Mouse (Mus musculus) heart, embryonic 10.5 days (tissue): ENCODE results near the gene Gucy2d. TPM values are rescaled to one million over a fixed set of nuclear protein-coding genes. Genes with fewer than 3 reads are reported as not detected.

Source experiments
- DNase-seq: peaks from one replicate; pipeline ENCODE4 v3.0.0-alpha.2; 2017; ENCODE audit warnings: low spot score
- H3K27ac ChIP-seq: fragments of 300-500 bp; sonication (generic); 2 replicates; pipeline ENCODE4 v1.5.1; 2016; ENCODE audit warnings: mild to moderate bottlenecking
- H3K27me3 ChIP-seq: fragments of 300-500 bp; sonication (generic); 2 replicates; pipeline ENCODE4 v1.6.1; 2016; ENCODE audit warnings: mild to moderate bottlenecking; ENCODE audit not compliant: poor library complexity, insufficient read depth, severe bottlenecking
- H3K36me3 ChIP-seq: fragments of 300-500 bp; sonication (generic); 2 replicates; pipeline ENCODE4 v1.6.1; 2016; ENCODE audit warnings: mild to moderate bottlenecking, moderate library complexity
- H3K4me1 ChIP-seq: fragments of 300-500 bp; sonication (generic); 2 replicates; pipeline ENCODE4 v1.6.1; 2016; ENCODE audit warnings: mild to moderate bottlenecking
- H3K4me3 ChIP-seq: fragments of 300-500 bp; sonication (generic); 2 replicates; pipeline ENCODE4 v1.5.1; 2016; ENCODE audit warnings: mild to moderate bottlenecking, moderate library complexity
- H3K9me3 ChIP-seq: fragments of 300-500 bp; sonication (generic); 2 replicates; pipeline ENCODE4 v1.6.1; 2016; ENCODE audit warnings: mild to moderate bottlenecking, moderate library complexity
- WGBS: fragments of 180-500 bp; shearing (Covaris S2); methylation state at CpG from one replicate; pipeline ENCODE4 v1.1.7; 2016; 5-methylcytosine and 5-hydroxymethylcytosine counted together
- polyA plus RNA-seq: library from polyadenylated mRNA; unstranded; fragments of >200 nt; fragmentation: Nextera tagmentation; extraction: Ambion mirVana; gene quantifications from 2 replicates; pipeline ENCODE4 v1.2.1, GENCODE M21; 2016

Gene Gucy2d
- polyA plus RNA-seq, 1 experiment from 2014 or later: not detected

DNA sequence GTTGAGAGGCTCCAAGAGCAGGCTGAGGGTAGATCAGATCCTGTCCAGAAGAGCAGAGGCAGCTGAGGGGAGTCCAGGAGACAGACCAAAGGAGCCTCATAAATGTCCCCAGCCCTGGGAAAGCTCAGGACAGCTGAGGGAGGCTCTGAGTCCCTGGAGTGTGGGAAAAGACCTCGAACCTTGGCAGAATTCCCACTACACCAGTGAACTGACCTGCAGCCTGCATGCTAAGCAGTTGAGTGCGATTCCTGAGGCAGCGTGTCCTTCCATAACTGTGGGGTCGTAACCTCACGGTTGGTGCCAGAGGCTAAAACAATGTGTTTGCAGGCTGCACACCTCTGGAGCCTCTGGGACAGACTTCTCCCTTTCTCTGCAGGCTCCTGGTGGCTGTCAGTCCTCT, 20.9 kb upstream of the Gucy2d start:
- no peaks in the 10 kb centered on the region for H3K9me3 ChIP-seq
- no peak overlapping the region for H3K4me3 ChIP-seq
- H3K27ac ChIP-seq: peak overlapping the region; percentile 80
- peaks cover 59% of the 10 kb centered on the region for H3K4me1 ChIP-seq
- no peaks in the 10 kb centered on the region for H3K27me3 ChIP-seq
- WGBS: 49% methylated on average over 5 of the region's 5 CpGs
- H3K36me3 ChIP-seq: no peaks in the 10 kb centered on the region
- DNase-seq: no peak

DNA sequence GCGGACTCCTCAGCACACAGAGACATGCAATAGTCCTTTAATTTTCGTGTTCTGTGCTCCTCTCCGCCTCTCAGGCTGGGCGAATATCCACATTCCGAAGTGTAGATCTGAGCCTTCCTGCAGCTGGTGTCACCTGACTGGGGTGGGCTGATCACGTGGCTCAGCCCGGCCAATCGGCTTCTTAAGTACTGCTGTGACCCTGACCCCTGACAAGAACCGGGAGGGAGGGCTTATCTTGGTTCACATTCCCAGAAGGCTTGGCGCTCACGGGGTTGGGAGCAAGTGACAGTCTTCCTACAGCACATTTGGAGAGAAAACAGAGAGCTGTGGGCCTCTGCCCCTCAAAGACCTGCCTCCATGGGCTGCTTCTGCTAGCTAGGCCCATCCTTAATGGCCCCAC, 16.7 kb upstream of the Gucy2d start:
- Histone ChIP-seq H3K36me3 (no peaks in the 10 kb centered on the region), H3K27ac (peak overlapping the region; percentile 52; the same call in 1 of the 2 replicates), H3K27me3 (no peaks in the 10 kb centered on the region), H3K4me1 (peaks cover 31% of the 10 kb centered on the region), H3K9me3 (no peaks in the 10 kb centered on the region), H3K4me3 (peak overlapping the region; percentile 16; the same call in 1 of the 2 replicates)
- 45% methylated on average over 11 of the region's 11 CpGs for WGBS
- DNase-seq: peak; percentile 86

DNA sequence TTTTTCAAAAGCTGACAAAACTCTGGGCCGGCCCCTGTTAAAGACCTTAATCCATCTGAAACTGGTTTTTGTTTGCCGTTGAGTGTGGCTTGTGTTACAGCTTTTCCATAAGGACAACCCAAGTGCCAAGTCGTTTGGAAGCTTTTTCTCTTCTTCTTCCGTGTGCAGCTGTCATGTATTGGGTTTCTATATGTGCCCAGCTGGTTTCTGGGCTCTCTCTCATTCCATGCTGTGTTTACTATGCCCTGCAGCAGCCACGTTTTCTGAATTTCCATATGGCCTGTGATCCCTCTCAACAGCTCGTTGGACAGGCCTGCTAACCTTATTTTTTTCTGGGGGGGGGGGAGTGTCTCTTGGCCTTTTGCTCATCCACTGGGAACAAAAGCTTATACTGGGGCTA, 15.8 kb upstream of the Gucy2d start:
- no peak overlapping the region for H3K27ac ChIP-seq
- no peak overlapping the region for H3K4me3 ChIP-seq
- H3K27me3 ChIP-seq: 0 out of 2 replicates have a peak, but pooled peaks cover 4% of the 10 kb centered on the region
- H3K9me3 ChIP-seq: no peaks in the 10 kb centered on the region
- DNase-seq: no peak
- peaks cover 23% of the 10 kb centered on the region for H3K4me1 ChIP-seq
- 77% methylated on average over 6 of the region's 6 CpGs for WGBS
- no peaks in the 10 kb centered on the region for H3K36me3 ChIP-seq

DNA sequence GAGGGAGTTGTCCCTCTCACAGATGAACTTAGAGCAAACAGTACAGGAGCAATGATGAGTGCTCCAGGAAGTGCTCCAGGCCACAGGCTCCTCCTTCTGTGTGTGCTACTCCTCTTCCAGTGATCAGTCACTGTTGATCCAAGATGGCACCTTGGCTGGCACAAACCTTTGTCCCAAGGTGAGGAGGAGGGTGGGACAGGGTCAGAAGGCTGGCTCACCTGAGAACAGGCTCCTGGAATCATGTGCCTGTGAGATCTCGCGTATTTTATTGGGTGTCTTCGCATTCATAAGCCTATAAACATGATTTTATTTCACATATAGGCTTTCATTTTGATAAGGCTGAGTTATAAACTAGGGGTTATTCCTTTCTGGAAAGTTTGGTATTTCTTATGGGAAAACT, 14.7 kb upstream of the Gucy2d start:
- Histone ChIP-seq H3K27me3 (0 out of 2 replicates have a peak, but pooled peaks cover 7% of the 10 kb centered on the region), H3K4me1 (peaks cover 21% of the 10 kb centered on the region), H3K9me3 (no peaks in the 10 kb centered on the region), H3K36me3 (no peaks in the 10 kb centered on the region), H3K4me3 (no peak overlapping the region), H3K27ac (no peak overlapping the region)
- 86% methylated on average over 3 of the region's 3 CpGs for WGBS
- DNase-seq: no peak

DNA sequence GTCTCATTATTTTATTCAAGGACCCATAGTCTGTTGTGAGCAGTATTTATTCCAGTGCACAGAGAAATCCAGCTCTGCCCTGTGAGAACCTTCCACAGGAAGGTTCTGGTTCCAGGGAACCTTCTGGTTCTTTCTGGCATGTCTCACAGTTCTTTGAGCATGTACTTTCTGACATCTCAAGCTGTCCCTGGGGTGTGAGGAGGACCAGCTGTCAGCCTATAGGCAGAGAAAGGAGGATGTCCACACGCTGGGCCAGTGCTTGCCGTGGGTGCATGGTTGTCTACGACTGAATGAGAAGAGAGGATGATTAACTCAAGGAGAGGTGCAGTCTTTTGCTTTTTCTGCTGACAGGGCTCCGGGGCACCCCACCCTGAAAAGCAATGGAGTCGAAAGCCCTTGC, 13.6 kb upstream of the Gucy2d start:
- H3K9me3 ChIP-seq: no peaks in the 10 kb centered on the region
- H3K27me3 ChIP-seq: 0 out of 2 replicates have a peak, but pooled peaks cover 7% of the 10 kb centered on the region
- DNase-seq: no peak
- no peak overlapping the region for H3K27ac ChIP-seq
- no peaks in the 10 kb centered on the region for H3K36me3 ChIP-seq
- peaks cover 23% of the 10 kb centered on the region for H3K4me1 ChIP-seq
- H3K4me3 ChIP-seq: no peak overlapping the region
- WGBS: 72% methylated on average over 5 of the region's 5 CpGs

DNA sequence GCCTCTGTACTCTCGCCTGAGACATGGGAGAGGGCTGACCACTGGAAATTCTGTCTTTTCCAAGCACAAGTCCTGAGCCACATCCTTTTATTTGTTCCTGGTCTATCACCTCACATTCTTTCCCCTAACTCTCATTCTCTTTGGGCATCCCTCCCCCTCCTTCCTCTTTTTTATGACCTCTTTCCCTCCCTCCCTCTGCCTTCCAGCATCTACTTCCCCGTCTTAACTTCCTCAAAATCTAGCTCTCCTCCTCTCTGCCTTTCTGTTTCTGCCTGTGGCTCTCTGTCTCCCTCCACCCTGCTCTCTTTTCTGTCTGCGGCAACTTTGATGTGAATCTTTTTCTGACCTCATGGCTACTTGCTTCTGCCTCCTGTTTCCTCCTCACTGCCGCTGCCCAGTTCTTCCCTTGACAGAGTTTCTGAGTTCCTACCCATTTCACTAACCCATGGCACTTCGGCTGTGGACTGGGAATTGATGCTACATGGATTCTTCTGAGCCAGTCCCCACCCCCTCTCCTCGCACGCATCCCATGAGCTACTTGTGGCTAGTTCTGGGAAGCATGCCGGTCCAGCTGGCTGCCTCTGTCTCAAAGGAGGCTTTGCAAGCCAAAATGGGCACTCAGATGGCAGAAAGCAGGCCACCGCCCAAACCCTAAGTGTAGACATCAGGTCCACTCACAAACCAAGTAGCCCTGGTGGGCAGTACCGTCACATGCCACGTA, 12.9 kb upstream of the Gucy2d start:
- no peak for DNase-seq
- 78% methylated on average over 11 of the region's 11 CpGs for WGBS

DNA sequence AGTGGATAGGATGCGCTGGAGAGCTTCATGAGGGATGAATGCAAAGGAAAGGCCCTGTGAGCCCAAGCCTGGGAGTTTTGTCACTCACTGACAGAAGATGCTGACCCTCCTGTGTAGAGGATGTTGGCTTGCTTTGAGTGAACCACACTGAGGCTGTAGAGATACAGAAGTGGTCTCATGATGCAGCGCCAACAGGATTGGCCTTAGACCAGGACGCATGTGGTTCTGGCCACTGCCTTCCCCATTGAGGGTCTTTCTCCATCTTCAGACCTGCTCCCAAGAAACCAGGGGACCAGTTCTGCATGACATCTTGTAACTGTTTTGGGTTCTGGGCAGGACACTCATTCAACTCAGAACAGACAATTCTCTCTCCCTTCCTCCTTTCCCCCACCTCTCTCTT, 10.6 kb upstream of the Gucy2d start:
- no peak for DNase-seq
- WGBS: 84% methylated on average over 3 of the region's 3 CpGs
- Histone ChIP-seq H3K27me3 (0 out of 2 replicates have a peak, but pooled peaks cover 7% of the 10 kb centered on the region), H3K9me3 (no peaks in the 10 kb centered on the region), H3K27ac (no peak overlapping the region), H3K4me3 (no peak overlapping the region), H3K4me1 (peaks cover 14% of the 10 kb centered on the region; the same call in 1 of the 2 replicates), H3K36me3 (no peaks in the 10 kb centered on the region)

More for the DNA sequence above, 12.9 kb upstream of the Gucy2d start:
- H3K27ac ChIP-seq: no peak overlapping the region
- H3K27me3 ChIP-seq: 0 out of 2 replicates have a peak, but pooled peaks cover 7% of the 10 kb centered on the region
- H3K4me1 ChIP-seq: peaks cover 23% of the 10 kb centered on the region
- no peak overlapping the region for H3K4me3 ChIP-seq
- H3K9me3 ChIP-seq: no peaks in the 10 kb centered on the region
- no peaks in the 10 kb centered on the region for H3K36me3 ChIP-seq

DNA sequence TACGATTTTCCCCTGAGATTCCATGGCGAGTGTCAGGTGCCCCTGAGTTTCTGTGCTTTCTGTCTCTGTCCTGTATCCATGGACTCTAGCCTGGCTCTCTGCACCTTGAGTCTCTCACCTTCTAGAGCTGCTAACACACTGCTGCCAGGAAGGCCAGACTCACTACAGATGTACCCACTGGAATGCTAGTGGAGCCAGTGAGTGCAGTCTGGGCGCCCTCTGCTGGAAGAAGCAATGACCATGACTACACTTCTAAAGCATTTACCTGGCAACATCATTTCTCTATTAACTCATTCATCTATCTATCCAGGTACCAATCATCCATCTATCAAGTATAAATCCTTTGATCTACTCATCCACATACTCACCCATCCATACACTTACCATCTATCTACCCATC, 9.4 kb upstream of the Gucy2d start:
- Histone ChIP-seq H3K9me3 (no peaks in the 10 kb centered on the region), H3K36me3 (no peaks in the 10 kb centered on the region), H3K27me3 (0 out of 2 replicates have a peak, but pooled peaks cover 7% of the 10 kb centered on the region), H3K4me3 (no peak overlapping the region), H3K27ac (no peak overlapping the region), H3K4me1 (peaks cover 14% of the 10 kb centered on the region; the same call in 1 of the 2 replicates)
- DNase-seq: no peak
- WGBS: 33% methylated on average over 3 of the region's 3 CpGs

DNA sequence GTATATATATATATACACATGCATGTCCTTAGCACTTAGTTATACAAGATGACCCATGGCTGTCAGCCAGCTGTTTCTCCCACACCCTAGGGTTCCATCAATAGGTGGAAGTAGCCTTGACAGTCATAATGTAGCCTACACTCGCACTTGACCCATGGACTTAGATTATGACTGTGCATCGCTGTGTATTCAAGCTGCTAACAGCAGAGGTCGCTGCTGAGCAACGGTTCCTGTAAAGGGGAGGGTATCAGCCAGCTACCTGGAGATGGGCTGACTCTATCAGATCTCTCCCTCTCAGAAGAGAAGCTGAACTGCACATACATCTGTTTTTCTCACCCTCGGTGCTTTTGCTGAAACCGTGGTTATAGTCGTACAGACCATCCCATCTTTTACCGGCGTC, 2.6 kb upstream of the Gucy2d start:
- no peak overlapping the region for H3K27ac ChIP-seq
- no peak for DNase-seq
- H3K36me3 ChIP-seq: no peaks in the 10 kb centered on the region
- H3K27me3 ChIP-seq: no peaks in the 10 kb centered on the region
- H3K9me3 ChIP-seq: no peaks in the 10 kb centered on the region
- 31% methylated on average over 9 of the region's 9 CpGs for WGBS
- H3K4me1 ChIP-seq: peaks cover 11% of the 10 kb centered on the region
- no peak overlapping the region for H3K4me3 ChIP-seq

DNA sequence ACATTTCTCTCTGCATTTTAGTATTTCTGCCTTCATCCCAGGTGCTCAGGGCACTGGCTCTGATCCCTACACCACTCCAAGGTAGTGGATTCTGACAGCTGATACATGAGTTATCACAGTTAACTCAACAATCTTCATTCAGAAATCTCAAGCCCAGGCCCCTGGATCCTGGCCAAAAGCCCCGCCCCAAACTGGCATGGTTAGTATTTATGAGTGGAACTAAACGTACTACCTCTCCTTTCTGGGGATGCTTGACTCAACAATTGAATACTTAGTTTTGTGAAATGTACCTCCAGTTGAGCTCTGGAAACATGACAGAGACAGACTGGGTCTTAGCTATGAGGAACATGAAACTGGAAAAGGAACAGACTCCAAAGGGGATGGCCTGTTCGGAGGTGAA, 6.7 kb downstream of the Gucy2d start:
- Histone ChIP-seq H3K27ac (no peak overlapping the region), H3K4me3 (no peak overlapping the region)
- 74% methylated on average over 3 of the region's 3 CpGs for WGBS

DNA sequence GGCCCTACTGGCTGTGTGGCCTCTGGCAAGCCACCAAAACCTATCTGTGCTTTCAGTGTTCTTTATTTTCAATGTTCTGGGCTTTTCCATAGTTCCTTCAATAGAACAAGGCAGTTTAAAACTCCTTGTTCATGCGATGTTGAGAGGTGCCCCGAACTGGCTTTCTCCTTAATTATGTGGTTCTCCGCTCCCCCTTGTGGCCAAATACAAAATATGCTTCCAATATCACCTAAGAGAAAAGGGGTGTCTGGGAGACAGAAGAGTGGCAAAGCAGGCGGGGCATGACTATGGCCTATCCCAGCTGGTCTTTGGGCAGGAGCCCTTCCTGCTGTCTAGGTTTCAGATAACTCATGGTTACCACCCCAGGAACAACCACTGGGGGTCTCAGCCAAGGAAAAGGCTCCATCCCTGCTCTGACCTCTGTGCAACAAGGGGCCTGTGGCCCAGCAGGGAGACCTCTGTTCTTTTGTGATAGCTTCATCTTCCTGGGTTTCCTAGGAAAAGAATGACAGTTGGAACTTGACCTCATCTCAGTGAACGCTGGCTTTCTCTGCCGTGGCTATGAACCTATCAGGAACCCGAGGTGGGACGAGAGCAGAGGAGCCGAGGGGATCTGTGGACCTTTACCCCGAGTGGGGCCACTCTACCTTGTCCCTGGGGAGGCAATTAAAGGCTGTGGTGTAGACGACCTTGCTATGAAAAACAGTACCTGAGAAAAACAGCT, 7.5 kb downstream of the Gucy2d start:
- no peak overlapping the region for H3K27ac ChIP-seq
- WGBS: 67% methylated on average over 11 of the region's 11 CpGs
- no peak for DNase-seq

More for the DNA sequence above, 6.7 kb downstream of the Gucy2d start:
- H3K27me3 ChIP-seq: no peaks in the 10 kb centered on the region
- no peak for DNase-seq
- no peaks in the 10 kb centered on the region for H3K36me3 ChIP-seq
- no peaks in the 10 kb centered on the region for H3K9me3 ChIP-seq
- no peaks in the 10 kb centered on the region for H3K4me1 ChIP-seq

DNA sequence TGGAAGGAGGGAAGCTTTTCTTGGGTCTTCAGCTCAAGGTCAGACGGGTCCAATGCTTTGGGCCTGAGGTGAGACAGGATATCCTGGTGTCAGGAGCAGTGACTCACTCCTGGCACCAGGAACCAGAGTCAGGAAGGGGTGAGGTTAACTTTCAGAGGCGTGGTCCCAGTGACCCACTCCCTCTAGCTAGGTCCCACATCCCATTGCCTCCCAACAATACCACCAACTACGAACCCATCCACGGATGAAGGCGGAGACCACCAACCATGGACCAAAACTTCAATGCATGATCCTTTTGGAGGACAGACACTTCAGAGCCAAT, 8.1 kb downstream of the Gucy2d start:
- Histone ChIP-seq H3K9me3 (no peaks in the 10 kb centered on the region), H3K4me3 (no peak overlapping the region)
- 82% methylated on average over 5 of the region's 5 CpGs for WGBS

More for the DNA sequence above, 7.5 kb downstream of the Gucy2d start:
- Histone ChIP-seq H3K4me3 (no peak overlapping the region), H3K36me3 (no peaks in the 10 kb centered on the region), H3K27me3 (no peaks in the 10 kb centered on the region), H3K9me3 (no peaks in the 10 kb centered on the region), H3K4me1 (no peaks in the 10 kb centered on the region)

DNA sequence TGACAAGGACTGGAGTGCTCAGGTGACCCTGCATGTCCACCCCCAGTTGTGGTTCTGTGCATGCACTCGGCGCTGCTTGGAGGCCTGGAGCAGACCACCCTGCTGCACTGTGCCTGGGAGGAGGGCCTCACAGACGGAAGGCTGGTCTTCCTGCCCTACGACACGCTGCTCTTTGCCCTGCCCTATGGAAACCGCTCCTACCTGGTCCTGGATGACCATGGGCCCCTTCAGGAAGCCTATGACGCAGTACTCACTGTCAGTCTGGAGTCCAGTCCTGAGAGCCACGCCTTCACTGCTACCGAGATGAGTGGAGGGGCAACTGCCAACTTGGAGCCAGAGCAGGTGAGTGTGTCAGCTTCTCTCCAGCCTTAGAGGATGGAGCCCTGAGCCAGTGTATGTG, 9.5 kb downstream of the Gucy2d start:
- Histone ChIP-seq H3K4me3 (no peak overlapping the region), H3K36me3 (no peaks in the 10 kb centered on the region), H3K4me1 (peaks cover 4% of the 10 kb centered on the region), H3K27me3 (peaks cover 11% of the 10 kb centered on the region; the same call in 1 of the 2 replicates), H3K9me3 (no peaks in the 10 kb centered on the region), H3K27ac (no peak overlapping the region)
- 81% methylated on average over 9 of the region's 9 CpGs for WGBS
- no peak for DNase-seq

More for the DNA sequence above, 8.1 kb downstream of the Gucy2d start:
- Histone ChIP-seq H3K27me3 (0 out of 2 replicates have a peak, but pooled peaks cover 2% of the 10 kb centered on the region), H3K36me3 (no peaks in the 10 kb centered on the region), H3K27ac (no peak overlapping the region), H3K4me1 (no peaks in the 10 kb centered on the region)
- DNase-seq: no peak
